Mouse (Mus musculus) CH12.LX (cell line): ENCODE results near the gene Hcls1.

Experiments
- CHD1 ChIP-seq: IDR thresholded peaks from 2 replicates; pipeline ENCODE4 v1.6.1; 2012; ENCODE audit warnings: low read depth, low read length, improper control_type of control experiment, inconsistent platforms
- CHD2 ChIP-seq: IDR thresholded peaks from 2 replicates; pipeline ENCODE4 v1.6.1; 2011; ENCODE audit warnings: low read length, improper control_type of control experiment
- CTCF ChIP-seq, 2 experiments: IDR thresholded peaks in 1 of 2; conservative IDR thresholded peaks in 1 of 2; 2 replicates each; pipeline ENCODE4 v1.5.1; 2011 to 2012; ENCODE audit warnings: low read depth in 2 of 2, low read length in 2 of 2, improper control_type of control experiment in 1 of 2, inconsistent platforms in 1 of 2, mild to moderate bottlenecking in 1 of 2, moderate library complexity in 1 of 2
- GABPA ChIP-seq: IDR thresholded peaks from 2 replicates; pipeline ENCODE4 v1.6.1; 2012; ENCODE audit warnings: low read depth, low read length, improper control_type of control experiment, inconsistent platforms; ENCODE audit not compliant: insufficient replicate concordance
- HCFC1 ChIP-seq: IDR thresholded peaks from 2 replicates; pipeline ENCODE4 v1.6.1; 2012; ENCODE audit warnings: low read depth, mild to moderate bottlenecking, inconsistent platforms, low read length, improper control_type of control experiment
- KAT2A ChIP-seq: IDR thresholded peaks from 2 replicates; pipeline ENCODE4 v1.6.1; 2012; ENCODE audit warnings: low read length, improper control_type of control experiment, inconsistent platforms; ENCODE audit not compliant: insufficient replicate concordance
- POLR2A ChIP-seq: IDR thresholded peaks from 2 replicates; pipeline ENCODE4 v1.6.1; 2011; ENCODE audit warnings: low read depth, mild to moderate bottlenecking, improper control_type of control experiment, low read length
- POLR2AphosphoS2 ChIP-seq: IDR thresholded peaks from 2 replicates; pipeline ENCODE4 v1.6.1; 2011; ENCODE audit warnings: low read depth, low read length, improper control_type of control experiment
- SIN3A ChIP-seq: IDR thresholded peaks from 2 replicates; pipeline ENCODE4 v1.6.1; 2012; ENCODE audit warnings: low read length, improper control_type of control experiment, inconsistent platforms
- TCF12 ChIP-seq: IDR thresholded peaks from 2 replicates; pipeline ENCODE4 v1.6.1; 2014; ENCODE audit warnings: low read depth, mild to moderate bottlenecking, inconsistent platforms, low read length, improper control_type of control experiment
- UBTF ChIP-seq: IDR thresholded peaks from 2 replicates; pipeline ENCODE4 v1.6.1; 2012; ENCODE audit warnings: low read depth, mild to moderate bottlenecking, inconsistent platforms, low read length, improper control_type of control experiment, moderate library complexity
- ZKSCAN1 ChIP-seq: IDR thresholded peaks from 2 replicates; pipeline ENCODE4 v1.6.1; 2012; ENCODE audit warnings: low read depth, inconsistent platforms, low read length, improper control_type of control experiment, borderline replicate concordance

- TF ChIP-seq HCFC1 (peak; percentile 97), CHD2 (no peak), ZKSCAN1 (no peak), GABPA (peak; percentile 98), POLR2AphosphoS2 (peak; percentile 95), CTCF (conservative IDR thresholded peaks at IDR 0.05 in 1 of 2, IDR thresholded peaks at IDR 0.05 in 1 of 2; ENCODE audit: low read depth in 2 of 2, low read length in 2 of 2) (no peak), UBTF (no peak), SIN3A (peak; percentile 100), CHD1 (peak; percentile 94; the same call in 1 of the 2 replicates), POLR2A (peak; percentile 92), KAT2A (peak; percentile 96; the same call in 1 of the 2 replicates), TCF12 (peak; percentile 97)
These were observed 76.5 kb downstream of the Hcls1 start, which contains the start of gene Polq for GRCm38 (mm10) chr16:37011061-37011921.
